Mouse (Mus musculus) ES-E14 (cell line): Measurements from ENCODE around the gene Mtpn.

Source experiments
- CHD2 ChIP-seq: IDR thresholded peaks from 2 replicates; pipeline ENCODE4 v1.6.1; 2014; ENCODE audit warnings: mild to moderate bottlenecking, low read depth, low read length, inconsistent platforms
- HCFC1 ChIP-seq: IDR thresholded peaks from 2 replicates; pipeline ENCODE4 v1.6.1; 2012; ENCODE audit warnings: low read length, inconsistent platforms, borderline replicate concordance; ENCODE audit not compliant: insufficient read depth
- MAFK ChIP-seq: IDR thresholded peaks from 2 replicates; pipeline ENCODE4 v1.6.1; 2014; ENCODE audit warnings: mild to moderate bottlenecking, low read depth, low read length, inconsistent platforms; ENCODE audit not compliant: insufficient read depth
- ZC3H11A ChIP-seq: IDR thresholded peaks from 2 replicates; pipeline ENCODE4 v1.6.1; 2012; ENCODE audit warnings: low read depth, mild to moderate bottlenecking, inconsistent platforms, low read length, borderline replicate concordance
- ZNF384 ChIP-seq: IDR thresholded peaks from 2 replicates; pipeline ENCODE4 v1.6.1; 2012; ENCODE audit warnings: low read depth, low read length, inconsistent platforms

DNA sequence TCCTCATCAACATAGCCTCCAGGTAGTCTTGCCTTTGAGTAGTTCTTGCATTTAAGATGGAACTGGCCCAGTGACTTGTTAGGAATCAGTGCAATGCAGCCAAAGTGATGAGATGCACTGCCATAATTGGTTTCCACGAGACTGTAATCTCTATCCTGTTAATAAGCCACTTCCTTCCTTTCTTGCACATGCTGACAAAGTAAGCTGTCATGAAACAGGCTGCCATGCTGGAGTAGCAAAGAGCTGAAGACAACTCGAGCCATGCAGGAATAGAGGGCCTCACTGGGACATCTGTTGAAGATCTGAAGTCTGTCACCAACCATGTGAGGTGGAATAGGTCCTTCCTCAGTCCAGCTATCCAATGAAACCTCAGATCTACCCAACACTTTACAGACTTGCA is 20.3 kb upstream of the Mtpn start:
- no peak for TF ChIP-seq CHD2
- no peak for TF ChIP-seq ZC3H11A
- TF ChIP-seq HCFC1 = no peak
- TF ChIP-seq MAFK = no peak
- TF ChIP-seq ZNF384 = no peak
